Mouse (Mus musculus) liver, adult 2 months (tissue): ENCODE results near the gene Rnase13.

ENCODE experiments used
- CTCF ChIP-seq: fragments of 200-500 bp; IDR thresholded peaks from 2 replicates; pipeline ENCODE4 v1.5.1; 2011; ENCODE audit warnings: low read depth, low read length, control low read depth
- POLR2A ChIP-seq: fragments of 200-500 bp; IDR thresholded peaks from 2 replicates; pipeline ENCODE4 v1.6.1; 2011; ENCODE audit warnings: low read length, control low read depth; ENCODE audit not compliant: insufficient read depth; ENCODE audit errors: extremely low read depth

GRCm38 (mm10) chr14:51886051-51886450 lies 36.5 kb downstream of the Rnase13 start:
- TF ChIP-seq POLR2A (no peak), CTCF (no peak)
